In genomic region chr17:50889475-50889874, GRCm38 (mm10) we compare ENCODE assay signal across 15 mouse cellular contexts.
"Had no signal": no experiment of that assay in that cellular context is flagged by ENCODE, and none has a peak within 500 bp of the region (broad histone marks: within the 10 kb centered on the region; RNA-seq: fewer than 3 reads in every experiment).

No protein-coding gene starts in this region.

- H3K4me3 ChIP-seq: limb, embryonic 12.5 days; liver, embryonic 13.5 days; midbrain, embryonic 15.5 days; neural tube, embryonic 12.5 days; stomach, embryonic 15.5 days had no signal

- ATAC-seq: liver, postnatal 0 days; midbrain, embryonic 15.5 days had no signal

- H3K27me3 ChIP-seq: limb, embryonic 12.5 days; liver, embryonic 13.5 days; midbrain, embryonic 15.5 days; neural tube, embryonic 12.5 days; stomach, embryonic 15.5 days had no signal

- H3K4me1 ChIP-seq: limb, embryonic 12.5 days; midbrain, embryonic 15.5 days; neural tube, embryonic 12.5 days; stomach, embryonic 15.5 days had no signal

- H3K27ac ChIP-seq: limb, embryonic 12.5 days; liver, embryonic 13.5 days; macrophage; midbrain, embryonic 15.5 days; neural tube, embryonic 12.5 days; stomach, embryonic 15.5 days had no signal

- H3K4me2 ChIP-seq: limb, embryonic 12.5 days; liver, embryonic 13.5 days; midbrain, embryonic 15.5 days; neural tube, embryonic 12.5 days; stomach, embryonic 15.5 days had no signal

- H3K36me3 ChIP-seq: limb, embryonic 12.5 days; liver, embryonic 13.5 days; midbrain, embryonic 15.5 days; neural tube, embryonic 12.5 days; stomach, embryonic 15.5 days had no signal

- H3K9ac ChIP-seq: limb, embryonic 12.5 days; liver, embryonic 13.5 days; liver, postnatal 0 days; midbrain, embryonic 15.5 days; neural tube, embryonic 12.5 days; stomach, embryonic 15.5 days had no signal

- H3K9me3 ChIP-seq: limb, embryonic 12.5 days; liver, embryonic 13.5 days; midbrain, embryonic 15.5 days; neural tube, embryonic 12.5 days; stomach, embryonic 15.5 days had no signal

- DNase-seq: kidney, adult 11 months; kidney, adult 9 months; kidney, postnatal 10 days; layer of hippocampus, adult 9-11 months; liver; liver, embryonic 13.5 days; liver, postnatal 0 days; retina, postnatal 1 day; thymus, adult 2 months; thymus, postnatal 25 days had no signal
